Mouse (Mus musculus) heart, adult 2 months (tissue): ENCODE measurements around the gene Gm42372. TPM values are rescaled to one million over a fixed set of nuclear protein-coding genes. Genes with fewer than 3 reads are reported as not detected.

Experiments
- DNase-seq, 2 experiments: peaks; one replicate each; pipeline ENCODE4 v3.0.0; 2021
- H3K27ac ChIP-seq: fragments of 200-600 bp; 2 replicates; pipeline ENCODE4 v1.8.1; 2022
- H3K27me3 ChIP-seq: fragments of 200-500 bp; 2 replicates; pipeline ENCODE4 v1.6.1; 2012; ENCODE audit warnings: mild to moderate bottlenecking, low read length, inconsistent platforms, mixed read lengths; ENCODE audit not compliant: control insufficient read depth, insufficient read depth
- H3K36me3 ChIP-seq: fragments of 200-500 bp; 2 replicates; pipeline ENCODE4 v1.6.1; 2012; ENCODE audit warnings: low read length, inconsistent platforms; ENCODE audit not compliant: control insufficient read depth, insufficient read depth
- H3K4me1 ChIP-seq: fragments of 200-500 bp; 2 replicates; pipeline ENCODE4 v1.6.1; 2011; ENCODE audit warnings: low read length; ENCODE audit not compliant: control insufficient read depth, insufficient read depth
- H3K4me3 ChIP-seq: fragments of 200-600 bp; 2 replicates; pipeline ENCODE4 v1.8.1; 2022
- H3K79me2 ChIP-seq: fragments of 200-500 bp; replicated peaks from 2 replicates; pipeline ENCODE4 v1.6.1; 2012; ENCODE audit warnings: mild to moderate bottlenecking, inconsistent platforms, low read length, moderate library complexity, mixed read lengths; ENCODE audit not compliant: control insufficient read depth, insufficient read depth
- H3K9ac ChIP-seq: fragments of 200-500 bp; 2 replicates; pipeline ENCODE4 v1.6.1; 2012; ENCODE audit warnings: low read depth, mild to moderate bottlenecking, control low read depth, inconsistent platforms, low read length, mixed read lengths
- CTCF ChIP-seq: fragments of 200-600 bp; IDR thresholded peaks from 2 replicates; pipeline ENCODE4 v1.8.1; 2022; ENCODE audit warnings: antibody characterized with exemption, mild to moderate bottlenecking, moderate library complexity
- EP300 ChIP-seq: fragments of 200-500 bp; IDR thresholded peaks from 2 replicates; pipeline ENCODE4 v1.6.1; 2011; ENCODE audit warnings: low read depth, low read length, control low read depth; ENCODE audit not compliant: insufficient read depth
- POLR2A ChIP-seq: fragments of 200-500 bp; IDR thresholded peaks from 2 replicates; pipeline ENCODE4 v1.6.1; 2011; ENCODE audit warnings: mild to moderate bottlenecking, low read depth, low read length, control low read depth; ENCODE audit not compliant: insufficient read depth
- WGBS: fragments of 180-500 bp; shearing (Covaris S2); methylation state at CpG from one replicate; pipeline ENCODE4 v1.1.7; 2018; 5-methylcytosine and 5-hydroxymethylcytosine counted together
- intact Hi-C: fragments of 180-260 bp; cut with DNase I; formaldehyde crosslinking; loops from one replicate; pipeline ENCODE4 v1.15.1; 2025
- polyA plus RNA-seq: library from polyadenylated mRNA; depleted of rRNA; stranded (reverse); fragments of >200 nt; gene quantifications from 2 replicates; pipeline ENCODE4 v1.2.3, GENCODE M21; 2012
- total RNA-seq, 2 experiments: library from RNA; stranded (reverse); gene quantifications; 2 replicates each; pipeline ENCODE4 v1.2.3; 2021

The Gm42372 gene
- total and polyA plus RNA-seq, 3 experiments = not detected

DNA sequence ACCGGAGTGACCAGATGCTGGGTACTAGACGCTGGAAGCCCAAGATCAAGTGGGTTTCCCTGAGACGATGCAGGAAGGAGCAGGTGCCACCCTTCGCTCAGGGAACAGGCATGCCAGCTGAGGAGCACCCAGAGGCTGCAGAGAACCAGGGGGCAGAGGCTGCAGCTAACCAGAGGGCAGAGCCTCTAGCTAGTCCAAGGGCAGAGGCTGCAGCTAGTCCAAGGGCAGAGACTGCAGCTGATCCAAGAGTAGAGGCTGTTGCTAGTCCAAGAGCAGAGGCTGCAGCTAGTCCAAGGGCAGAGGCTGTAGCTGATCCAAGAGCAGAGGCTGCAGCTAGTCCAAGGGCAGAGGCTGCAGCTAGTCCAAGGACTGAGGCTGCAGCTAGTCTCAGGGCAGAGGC lies 12.5 kb downstream of the Gm42372 start:
- Histone ChIP-seq H3K9ac (peak overlapping the region; percentile 9; the same call in 1 of the 2 replicates), H3K79me2 (no peaks in the 10 kb centered on the region), H3K27me3 (no peaks in the 10 kb centered on the region), H3K4me1 (peaks cover 4% of the 10 kb centered on the region), H3K27ac (no peak overlapping the region), H3K36me3 (no peaks in the 10 kb centered on the region), H3K4me3 (no peak overlapping the region)
- WGBS = 70% methylated on average over 4 of the region's 4 CpGs
- DNase-seq = no peak
- TF ChIP-seq EP300 (no peak), CTCF (no peak), POLR2A (no peak)
- intact Hi-C loops = no loop called here

- 19% methylated on average over 4 of the region's 4 CpGs for WGBS
- Histone ChIP-seq H3K36me3 (no peaks in the 10 kb centered on the region), H3K79me2 (no peaks in the 10 kb centered on the region), H3K4me3 (no peak overlapping the region), H3K9ac (no peak overlapping the region), H3K27me3 (no peaks in the 10 kb centered on the region), H3K27ac (peak overlapping the region; percentile 8; the same call in 1 of the 2 replicates), H3K4me1 (peaks cover 12% of the 10 kb centered on the region)
- TF ChIP-seq CTCF (no peak), EP300 (no peak), POLR2A (no peak)
- DNase-seq = no peak
- intact Hi-C loops = no loop called here
Observed at GRCm38 (mm10) chr7:16999233-16999632, 16.3 kb downstream of the Gm42372 start.

- DNase-seq = peak; percentile 84 to 96
- Histone ChIP-seq H3K9ac (no peak overlapping the region), H3K27me3 (no peaks in the 10 kb centered on the region), H3K36me3 (no peaks in the 10 kb centered on the region), H3K27ac (peak overlapping the region; percentile 8; the same call in 1 of the 2 replicates), H3K4me3 (no peak overlapping the region), H3K79me2 (no peaks in the 10 kb centered on the region), H3K4me1 (peaks cover 12% of the 10 kb centered on the region)
- 23% methylated on average over 4 of the region's 4 CpGs for WGBS
- TF ChIP-seq CTCF = no peak
- TF ChIP-seq EP300 = peak; percentile 93
- intact Hi-C loops = no loop called here
Observed at GRCm38 (mm10) chr7:16999650-17000049, 16.8 kb downstream of the Gm42372 start.

DNA sequence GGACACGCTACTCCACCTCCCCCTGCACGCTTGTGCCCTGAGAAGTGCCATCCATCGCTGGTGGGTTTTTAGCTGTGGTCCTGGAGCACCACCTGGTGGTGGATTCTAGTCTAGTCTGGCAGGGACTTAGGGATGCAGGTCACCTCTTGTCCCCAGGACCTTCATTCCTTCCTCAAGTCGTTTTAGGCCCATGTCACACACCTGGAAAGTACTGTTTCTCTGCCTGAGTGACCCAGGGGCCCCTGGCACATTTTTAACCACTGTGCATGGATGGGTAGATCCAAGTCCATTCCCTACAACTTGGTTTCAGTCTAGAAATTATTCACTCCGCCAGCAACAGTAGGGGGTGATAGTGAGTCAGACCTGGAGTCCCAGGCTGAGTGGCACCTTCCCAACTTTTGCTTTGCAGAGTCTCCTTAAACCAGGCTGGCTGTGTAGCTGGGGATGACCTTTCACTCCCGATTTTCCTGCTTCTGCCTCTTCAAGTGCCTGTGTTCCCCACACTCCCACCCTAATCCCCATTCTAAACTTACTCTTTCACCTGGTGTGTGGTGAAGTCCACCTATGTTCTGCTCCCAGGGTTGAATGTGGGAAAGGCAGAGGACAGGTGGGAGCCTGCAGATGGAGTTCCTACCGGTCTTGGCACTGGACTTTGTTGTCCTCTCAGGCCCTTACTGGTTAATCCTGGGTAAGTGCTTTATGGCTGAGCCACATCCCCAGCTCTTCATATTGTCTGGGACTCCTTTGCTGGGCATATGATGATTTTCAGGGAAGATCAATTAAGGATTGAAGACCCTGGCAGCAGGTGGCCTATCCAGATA lies 19.7 kb downstream of the Gm42372 start:
- Histone ChIP-seq H3K36me3 (no peaks in the 10 kb centered on the region), H3K27me3 (no peaks in the 10 kb centered on the region), H3K79me2 (no peaks in the 10 kb centered on the region), H3K4me1 (peaks cover 12% of the 10 kb centered on the region), H3K4me3 (no peak overlapping the region), H3K27ac (peak overlapping the region; percentile 40), H3K9ac (no peak overlapping the region)
- DNase-seq = peak; percentile 75 to 82
- no peak for TF ChIP-seq POLR2A
- peak; percentile 89 for TF ChIP-seq CTCF
- peak; percentile 85 for TF ChIP-seq EP300
- WGBS = 13% methylated on average over 7 of the region's 7 CpGs
- intact Hi-C loops = loop anchor here (1.0 to 2.0 kb wide), 5 partner anchors 24 to 70 kb away; partner anchors contain the start of gene Ppp5c

- Histone ChIP-seq H3K36me3 (no peaks in the 10 kb centered on the region), H3K4me1 (peaks cover 12% of the 10 kb centered on the region), H3K79me2 (no peaks in the 10 kb centered on the region), H3K9ac (no peak overlapping the region), H3K27me3 (no peaks in the 10 kb centered on the region), H3K27ac (no peak overlapping the region), H3K4me3 (no peak overlapping the region)
- WGBS = 46% methylated on average over 7 of the region's 7 CpGs
- intact Hi-C loops = loop anchor here (2.0 kb wide), 1 partner anchor 23 kb away; the partner anchor contains the start of gene Ppp5c
- DNase-seq = no peak
- TF ChIP-seq EP300 (no peak), CTCF (no peak)
Observed at GRCm38 (mm10) chr7:17003230-17003960, 20.5 kb downstream of the Gm42372 start.

DNA sequence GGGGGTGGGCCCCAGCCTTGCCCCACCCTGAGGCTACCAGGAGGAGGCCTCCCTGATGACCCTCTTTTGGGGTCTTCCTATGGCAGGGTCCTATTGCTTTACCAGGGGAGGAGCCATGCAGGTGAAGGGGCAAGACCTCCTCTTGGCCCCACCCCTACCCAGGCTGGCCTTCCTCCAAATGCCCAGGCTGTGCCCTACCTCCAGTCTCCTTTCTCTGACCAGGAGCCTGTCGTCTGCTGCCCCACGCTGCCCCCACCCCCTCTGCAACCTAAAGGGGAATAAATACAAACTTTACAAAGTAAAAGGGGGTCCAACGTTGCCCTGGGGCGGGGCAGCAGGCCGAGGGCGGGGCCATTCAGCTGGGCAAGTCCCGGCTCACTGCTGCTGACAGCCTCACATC lies 21.8 kb downstream of the Gm42372 start:
- no peak for DNase-seq
- no peaks in the 10 kb centered on the region for H3K27me3 ChIP-seq
- H3K79me2 ChIP-seq = no peaks in the 10 kb centered on the region
- peaks cover 9% of the 10 kb centered on the region for H3K4me1 ChIP-seq
- TF ChIP-seq EP300 (no peak), CTCF (no peak), POLR2A (no peak)
- no peaks in the 10 kb centered on the region for H3K36me3 ChIP-seq
- WGBS = 71% methylated on average over 7 of the region's 7 CpGs
- H3K27ac ChIP-seq = no peak overlapping the region
- H3K9ac ChIP-seq = no peak overlapping the region
- no peak overlapping the region for H3K4me3 ChIP-seq
- intact Hi-C loops = no loop called here
